Mouse (Mus musculus): ENCODE measurements around the gene Gm4881.

- TF ChIP-seq CTCF (IDR thresholded peaks at IDR 0.05; ENCODE audit: low read depth, low read length) = no peak
- no peak for TF ChIP-seq POLR2A (IDR thresholded peaks at IDR 0.05; ENCODE audit: extremely low read depth, insufficient read depth, low read length)
Observed at GRCm38 (mm10) chr7:24943641-24944040, 653 bp downstream of the Gm4881 start.

Measured in liver, adult 2 months (tissue).